Mouse (Mus musculus) liver, postnatal 0 days (tissue): ENCODE results near the gene Poll.

Source experiments
- CTCF ChIP-seq: sonication (generic); IDR thresholded peaks from 2 replicates; pipeline ENCODE4 v1.5.1; 2016; ENCODE audit warnings: antibody characterized with exemption, low read depth
- EP300 ChIP-seq: IDR thresholded peaks from 2 replicates; pipeline ENCODE4 v1.6.1; 2016; ENCODE audit warnings: antibody characterized with exemption, low read depth, mild to moderate bottlenecking

DNA sequence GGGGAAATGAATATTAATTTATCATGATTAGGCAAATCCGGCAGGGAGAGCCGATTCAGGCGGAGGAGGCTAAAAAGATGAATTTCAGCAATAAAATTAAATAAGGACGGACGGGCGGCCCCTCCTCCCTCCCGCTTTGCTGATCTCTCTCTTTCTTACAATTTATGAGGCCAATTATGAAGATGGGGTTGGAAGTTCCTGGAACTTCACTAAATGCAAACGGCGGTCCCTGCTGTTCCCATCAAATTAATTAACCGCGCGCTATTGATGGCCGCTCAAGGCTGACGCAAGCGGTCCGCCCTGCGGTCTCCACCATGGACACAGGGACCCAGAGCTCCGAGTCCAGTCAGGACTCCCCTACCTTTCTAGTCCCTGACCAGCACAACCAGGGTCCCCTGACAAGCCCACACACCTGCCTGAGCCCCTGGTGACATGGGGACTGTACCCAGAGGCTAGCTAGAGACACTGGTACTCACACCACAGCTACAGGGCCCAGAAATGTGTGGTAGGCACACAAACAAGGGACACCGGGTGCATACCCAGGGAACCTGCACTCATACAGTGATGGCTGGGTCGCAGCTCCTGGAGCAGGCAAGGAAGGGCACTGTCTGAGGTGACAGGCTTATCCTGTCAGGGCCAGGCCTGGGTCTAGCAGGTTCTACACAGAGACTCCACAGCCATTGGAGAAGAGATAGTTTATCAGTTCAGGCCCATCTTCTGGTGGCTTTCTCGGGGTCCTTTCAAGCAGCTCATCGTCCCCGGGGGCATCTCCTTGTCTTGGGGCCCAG, 11.0 kb downstream of the Poll start:
- TF ChIP-seq EP300 (no peak), CTCF (no peak)
